Mouse (Mus musculus) ES-CJ7 (cell line): ENCODE measurements around the gene Enpp4.

Experiments
- DNase-seq: peaks from one replicate; pipeline ENCODE4 v3.0.0; 2011; ENCODE audit warnings: low read depth, low spot score

Enpp4 gene

DNA sequence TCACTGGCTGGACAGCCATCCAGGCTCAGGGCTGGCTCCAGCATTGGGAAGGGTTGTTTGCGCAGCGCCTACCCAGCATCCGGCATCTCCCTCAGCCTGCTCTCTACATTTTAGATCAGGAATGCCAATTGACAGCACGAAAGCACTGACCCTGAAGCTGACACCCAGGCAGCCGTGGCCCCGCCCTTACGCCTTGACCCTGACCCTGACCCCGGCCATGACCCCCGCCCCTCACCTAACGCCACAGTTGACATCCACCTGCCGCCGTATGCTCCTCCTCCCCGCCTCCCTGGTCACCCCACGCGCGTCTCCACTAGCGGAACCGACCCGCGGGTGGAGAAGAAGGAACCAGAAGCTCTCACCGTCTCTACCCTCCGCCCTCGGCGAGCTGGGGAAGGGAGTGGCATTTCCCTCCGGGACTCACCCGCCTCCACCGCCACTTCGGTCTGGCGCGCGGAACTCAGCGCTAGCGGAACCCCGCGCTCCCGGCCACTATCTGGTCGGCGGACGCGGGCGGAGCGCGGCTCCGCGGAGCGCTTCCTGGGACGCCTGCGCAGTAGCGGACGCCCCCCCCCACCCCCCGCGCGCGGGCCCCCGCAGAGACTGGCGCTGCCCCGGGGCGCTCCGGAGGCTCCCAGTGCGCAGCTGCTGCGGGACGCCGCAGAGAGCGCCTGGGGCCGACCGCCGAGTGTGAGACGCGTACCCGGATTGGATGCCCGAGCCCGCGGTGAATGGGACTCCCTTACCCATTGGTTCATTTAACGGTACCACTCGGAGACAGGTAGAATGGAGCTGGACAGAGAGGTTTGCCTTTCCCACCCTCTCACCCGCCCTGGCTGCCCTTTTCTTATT lies at the start of gene Enpp4:
Gene Enpp4 (minus strand): TSS at position 523 of the 852 bp plus-strand sequence.
- peak; percentile 91 for DNase-seq

DNA sequence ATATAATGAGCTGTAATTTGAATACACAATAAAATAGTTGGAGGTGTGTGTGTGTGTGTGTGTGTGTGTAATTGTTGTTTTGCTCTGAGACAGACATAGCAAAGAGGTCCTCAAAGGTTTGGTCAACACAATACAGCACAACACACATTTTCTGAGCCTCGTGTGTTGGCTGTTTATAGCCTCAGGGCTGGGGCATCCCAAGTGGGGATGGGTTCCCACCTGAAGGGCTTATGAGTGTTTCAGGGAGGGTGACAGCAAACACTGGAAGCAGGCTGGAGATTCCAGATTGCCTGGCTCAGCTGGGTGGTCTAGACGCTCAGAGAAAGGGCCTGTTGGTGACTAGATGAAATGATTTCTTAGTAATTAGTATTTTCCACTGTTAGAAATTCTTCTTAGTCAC lies 49.6 kb upstream of the Enpp4 start:
- no peak for DNase-seq

DNA sequence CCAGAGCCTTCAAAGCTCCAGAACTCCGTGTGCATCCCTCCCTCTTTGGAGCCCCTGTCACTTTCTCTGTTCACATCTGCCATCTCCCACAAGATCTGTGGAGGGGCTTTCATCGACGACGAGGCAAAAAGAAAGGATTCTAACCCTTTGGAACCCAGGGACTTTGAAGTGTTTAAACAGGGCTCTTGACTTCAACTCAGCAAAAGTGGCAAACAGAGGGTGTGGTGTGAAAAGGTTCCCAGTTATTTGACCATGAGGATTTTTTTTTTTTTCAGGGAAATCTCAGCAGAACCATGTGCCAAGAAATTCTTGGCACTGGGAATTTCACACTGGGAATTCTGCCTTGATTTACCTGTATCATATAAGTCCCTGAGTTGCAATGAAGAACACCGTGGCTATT lies 48.3 kb upstream of the Enpp4 start:
- no peak for DNase-seq

- DNase-seq = no peak
Measured at GRCm38 (mm10) chr17:44151889-44152288, 46.3 kb upstream of the Enpp4 start.

GRCm38 (mm10) chr17:44151130-44151529 lies 45.5 kb upstream of the Enpp4 start:
- peak; percentile 41 for DNase-seq

- no peak for DNase-seq
Measured at GRCm38 (mm10) chr17:44148109-44148846, 42.7 kb upstream of the Enpp4 start.

GRCm38 (mm10) chr17:44145806-44146205 lies 40.2 kb upstream of the Enpp4 start:
- DNase-seq = no peak

- DNase-seq = no peak
Measured at GRCm38 (mm10) chr17:44136863-44137640, 31.4 kb upstream of the Enpp4 start.

DNA sequence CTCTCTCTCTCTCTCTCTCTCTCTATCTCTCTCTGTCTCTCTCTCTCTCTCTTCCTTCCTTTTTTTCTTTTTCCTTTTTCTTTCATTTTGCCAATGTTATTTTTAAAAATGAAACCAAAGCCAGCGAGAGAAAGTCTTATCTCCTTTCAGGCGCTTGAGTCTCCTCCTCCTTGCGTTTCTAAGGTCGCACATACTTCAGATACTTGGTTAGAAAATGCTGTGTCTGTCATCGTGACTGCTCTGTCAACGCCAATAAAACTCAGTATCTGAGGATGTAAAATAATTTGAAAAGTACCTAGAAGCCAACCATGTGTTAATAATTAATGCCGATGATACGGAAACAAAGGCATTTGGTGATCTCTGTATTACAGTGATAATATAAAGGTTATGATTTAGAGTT lies 30.4 kb upstream of the Enpp4 start:
- no peak for DNase-seq

DNA sequence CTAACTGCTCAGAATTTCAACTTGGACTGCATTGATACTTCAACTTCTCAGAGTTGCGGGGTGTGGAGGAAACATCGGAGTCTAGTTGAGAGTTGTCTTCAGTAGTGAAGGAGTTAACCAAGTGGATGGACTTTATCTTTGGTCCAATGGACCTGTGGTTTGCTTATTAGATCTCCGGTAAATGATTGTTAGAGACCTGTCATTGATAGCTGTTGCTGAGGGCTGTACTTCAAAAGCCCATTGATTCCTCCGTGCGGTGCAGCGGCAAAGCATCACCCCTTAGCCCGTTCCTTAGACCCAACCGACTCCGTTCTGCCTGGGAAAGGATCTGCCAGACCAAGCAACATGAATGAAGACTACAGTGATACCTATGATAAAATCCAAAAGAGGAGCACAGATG lies 28.9 kb upstream of the Enpp4 start:
- DNase-seq = no peak

DNA sequence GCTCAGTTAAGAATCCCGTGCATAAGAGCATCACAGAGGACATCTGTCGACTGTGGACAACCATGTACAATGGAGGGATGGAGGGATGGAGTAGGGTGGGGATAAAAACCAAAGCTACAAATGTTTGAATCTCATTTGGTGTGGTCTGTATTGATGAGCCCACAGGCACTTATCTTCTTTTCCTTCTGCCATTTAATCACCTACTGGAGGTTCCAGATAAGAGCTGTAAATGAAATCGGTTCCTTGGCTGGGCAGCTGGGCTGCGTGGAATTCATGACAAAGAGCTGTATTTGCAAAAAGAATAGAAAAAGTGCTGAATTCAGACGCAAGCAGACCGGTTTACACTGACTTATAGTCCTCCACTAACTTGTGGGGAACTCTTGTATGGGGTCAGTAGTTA lies 28.5 kb upstream of the Enpp4 start:
- DNase-seq = no peak

DNA sequence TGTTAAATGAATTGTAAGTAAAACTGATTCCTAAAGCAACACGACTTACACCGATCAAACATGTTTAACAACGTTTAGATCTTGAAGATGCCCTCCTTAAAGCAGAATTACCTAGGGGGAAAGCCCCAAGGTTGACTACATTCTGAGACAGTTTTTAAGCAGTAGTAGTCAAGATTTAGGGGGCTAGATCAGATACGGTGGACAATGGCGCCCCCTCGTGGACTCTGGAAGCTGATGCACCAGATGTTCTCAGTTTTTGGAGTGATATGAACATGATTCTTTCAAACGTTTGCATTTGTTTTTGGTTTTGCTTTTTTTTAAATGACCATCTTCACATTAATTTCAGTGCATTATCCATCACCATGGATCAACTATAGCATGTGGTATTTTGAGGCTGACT lies 24.8 kb upstream of the Enpp4 start:
- DNase-seq = peak; percentile 55

GRCm38 (mm10) chr17:44129092-44129750 lies 23.6 kb upstream of the Enpp4 start:
- DNase-seq = no peak

DNA sequence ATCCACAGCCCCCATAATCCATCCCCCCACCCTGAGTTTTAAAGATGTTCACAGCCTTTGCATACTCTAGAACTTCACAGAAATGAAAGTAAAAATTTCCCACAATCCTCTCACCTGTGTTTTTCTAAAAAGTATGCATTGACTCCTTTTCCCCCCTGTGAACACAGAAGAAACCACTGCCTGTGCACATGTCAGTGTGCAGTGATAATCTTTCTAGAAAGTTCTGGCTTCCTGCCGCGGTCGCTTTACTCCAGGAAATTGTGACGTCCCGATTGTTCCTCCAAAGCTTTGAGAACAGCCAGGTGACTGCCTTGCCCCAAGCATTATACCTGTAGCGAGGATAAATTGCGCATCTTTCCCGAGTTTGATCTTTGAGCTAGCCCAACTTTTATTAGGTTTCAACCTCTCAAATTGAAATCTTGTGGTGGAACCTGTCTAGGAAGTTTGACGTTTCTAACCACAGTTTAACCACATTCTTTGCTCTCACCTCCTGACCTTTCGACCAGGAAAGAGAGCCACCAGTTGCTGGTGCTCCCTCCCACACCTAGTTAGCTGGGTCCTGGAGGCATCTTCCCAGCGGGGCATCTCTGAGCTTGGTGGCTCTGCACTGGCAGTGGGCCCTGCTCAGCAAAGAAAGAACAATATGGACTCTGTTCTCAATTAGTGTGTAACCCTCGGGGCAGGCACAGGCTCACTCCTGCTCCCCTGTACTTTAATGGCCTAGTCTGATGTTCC lies 15.9 kb upstream of the Enpp4 start:
- no peak for DNase-seq

GRCm38 (mm10) chr17:44118231-44118630 lies 12.6 kb upstream of the Enpp4 start:
- DNase-seq = no peak

DNA sequence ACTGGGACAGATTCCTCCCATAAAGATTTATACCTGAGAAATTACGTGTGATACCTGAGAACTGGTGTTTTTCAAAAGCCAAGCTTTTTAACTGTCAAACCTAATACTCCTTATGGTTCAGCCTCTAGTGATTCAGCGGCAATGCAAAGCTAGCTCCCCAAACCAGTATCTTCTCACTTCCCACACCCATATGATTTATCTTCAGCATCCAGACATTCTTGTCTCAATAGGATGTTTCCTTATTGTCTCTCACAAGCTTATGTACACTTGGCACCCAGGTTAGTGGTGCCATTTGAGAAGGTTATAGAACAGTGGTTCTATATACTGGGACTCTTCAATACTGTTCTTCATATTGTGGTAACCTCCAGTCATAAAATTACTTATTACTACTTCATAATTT lies 12.1 kb upstream of the Enpp4 start:
- no peak for DNase-seq

- DNase-seq = no peak
Measured at GRCm38 (mm10) chr17:44116584-44116983, 11.0 kb upstream of the Enpp4 start.

- DNase-seq = no peak
Measured at GRCm38 (mm10) chr17:44108331-44108730, 2.7 kb upstream of the Enpp4 start.

- no peak for DNase-seq
Measured at GRCm38 (mm10) chr17:44101961-44102360, 3.6 kb downstream of the Enpp4 start.

DNA sequence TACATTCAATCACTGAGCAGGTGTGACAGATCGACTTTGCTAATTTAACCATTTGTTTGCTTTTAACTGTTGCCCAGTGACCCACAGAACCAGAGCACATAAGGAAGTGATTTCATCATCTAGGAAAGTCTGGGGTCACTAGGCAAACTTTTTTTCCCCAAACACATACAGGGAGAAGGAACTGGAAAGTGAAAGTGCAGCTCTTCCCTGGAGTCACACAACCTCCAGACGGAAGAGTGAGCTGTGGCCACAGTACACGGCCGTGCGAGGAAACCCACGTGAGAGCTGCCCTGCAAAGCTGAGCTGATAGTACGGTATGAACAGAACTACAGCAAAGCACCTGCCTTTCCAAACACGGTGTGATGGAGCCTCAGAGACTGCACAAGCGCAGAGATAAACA lies 4.7 kb downstream of the Enpp4 start:
- DNase-seq = no peak

DNA sequence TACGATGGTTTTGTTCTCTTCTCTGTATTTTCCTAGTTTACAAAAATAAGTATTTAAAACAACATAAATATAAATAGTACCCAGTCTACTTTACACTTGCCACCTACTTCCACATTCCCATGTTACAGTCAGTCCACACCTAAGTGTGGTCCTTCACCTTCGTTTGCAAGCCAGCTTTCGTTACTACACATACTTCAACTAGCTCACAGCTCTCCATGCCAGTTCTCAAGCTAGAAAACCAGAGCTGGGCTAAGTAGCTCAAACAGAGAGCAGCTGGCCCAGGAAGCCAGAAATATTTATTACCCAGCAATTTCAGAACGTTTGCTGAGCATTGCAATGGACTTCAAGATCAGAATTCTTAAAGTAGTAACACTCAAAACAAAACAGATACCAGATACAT lies 5.1 kb downstream of the Enpp4 start:
- DNase-seq = no peak
